Mouse (Mus musculus) embryonic facial prominence, embryonic 10.5 days (tissue): ENCODE data around the gene Smok3b. TPM values are rescaled to one million over a fixed set of nuclear protein-coding genes. Genes with fewer than 3 reads are reported as not detected.
"Not testable (repeated sequence)": the region's sequence is repeated elsewhere in the genome, so short reads cannot be mapped to it uniquely, and the experiment has no call there.

ENCODE experiments used
- DNase-seq: peaks from one replicate; pipeline ENCODE4 v3.0.0-alpha.2; 2017; ENCODE audit warnings: low spot score
- H3K27ac ChIP-seq: fragments of 300-500 bp; sonication (generic); replicated peaks from 2 replicates; pipeline ENCODE4 v1.5.1; 2016; ENCODE audit warnings: mild to moderate bottlenecking
- H3K27me3 ChIP-seq: fragments of 300-500 bp; sonication (generic); replicated peaks from 2 replicates; pipeline ENCODE4 v1.6.1; 2016; ENCODE audit warnings: low read depth, mild to moderate bottlenecking; ENCODE audit not compliant: poor library complexity, severe bottlenecking
- H3K36me3 ChIP-seq: fragments of 300-500 bp; sonication (generic); replicated peaks from 2 replicates; pipeline ENCODE4 v1.6.1; 2016; ENCODE audit warnings: mild to moderate bottlenecking, moderate library complexity
- H3K4me1 ChIP-seq: fragments of 300-500 bp; sonication (generic); 2 replicates; pipeline ENCODE4 v1.6.1; 2016
- H3K4me3 ChIP-seq: fragments of 300-500 bp; sonication (generic); 2 replicates; pipeline ENCODE4 v1.5.1; 2016; ENCODE audit warnings: mild to moderate bottlenecking, moderate library complexity
- H3K9me3 ChIP-seq: fragments of 300-500 bp; sonication (generic); 2 replicates; pipeline ENCODE4 v1.6.1; 2016; ENCODE audit warnings: mild to moderate bottlenecking
- WGBS: fragments of 180-500 bp; shearing (Covaris S2); methylation state at CpG from one replicate; pipeline ENCODE4 v1.1.7; 2016; 5-methylcytosine and 5-hydroxymethylcytosine counted together
- polyA plus RNA-seq: library from polyadenylated mRNA; unstranded; fragments of >200 nt; fragmentation: Nextera tagmentation; extraction: Ambion mirVana; gene quantifications from 2 replicates; pipeline ENCODE4 v1.2.1, GENCODE M21; 2016

Gene Smok3b
- polyA plus RNA-seq: not detected in 2 replicates

DNA sequence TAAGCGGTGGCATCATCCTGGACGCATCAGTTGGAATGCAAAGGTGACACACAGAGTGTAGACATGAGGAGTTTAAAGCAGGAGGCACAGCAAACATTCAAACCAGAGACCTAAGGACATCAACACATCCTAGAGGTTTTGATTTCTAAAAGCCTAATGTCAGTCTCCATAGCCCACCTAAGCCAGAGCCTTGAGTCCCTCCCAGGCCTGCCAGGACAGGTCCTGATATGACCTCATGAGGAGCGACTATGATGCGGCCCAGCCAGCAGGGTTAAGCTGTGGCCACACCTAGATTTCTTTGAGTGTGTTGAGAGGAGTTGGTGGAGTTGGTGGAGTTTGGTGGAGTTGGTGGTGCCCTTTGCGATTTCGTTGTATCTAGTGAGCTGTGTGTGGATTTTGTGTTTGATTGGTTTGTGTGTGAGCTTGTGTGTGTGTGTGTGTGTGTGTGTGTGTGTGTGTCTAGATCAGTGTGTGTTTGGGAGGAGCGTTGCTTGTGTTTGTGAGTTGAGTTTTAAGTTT, at the start of gene Smok3b, which contains the start of gene Smok3a:
TSS of gene Smok3b (plus strand) at position 469 of the 519 bp plus-strand sequence.
TSS of gene Smok3a (plus strand) at position 301 of the 519 bp plus-strand sequence.
- not testable (repeated sequence) for DNase-seq, H3K4me1 ChIP-seq, H3K36me3 ChIP-seq, H3K27ac ChIP-seq, H3K4me3 ChIP-seq, H3K9me3 ChIP-seq, H3K27me3 ChIP-seq
- 81% methylated on average over 4 of the region's 7 CpGs for WGBS

GRCm38 (mm10) chr5:137973161-137973560, 48.1 kb upstream of the Smok3b start:
- no peaks in the 10 kb centered on the region for H3K36me3 ChIP-seq
- H3K27me3 ChIP-seq: no peaks in the 10 kb centered on the region
- no peaks in the 10 kb centered on the region for H3K4me1 ChIP-seq
- H3K27ac ChIP-seq: no peak overlapping the region
- DNase-seq: no peak
- WGBS: 80% methylated on average over 2 of the region's 2 CpGs
- no peaks in the 10 kb centered on the region for H3K9me3 ChIP-seq
- no peak overlapping the region for H3K4me3 ChIP-seq

- no peaks in the 10 kb centered on the region for H3K36me3 ChIP-seq
- H3K4me1 ChIP-seq: no peaks in the 10 kb centered on the region
- no peak overlapping the region for H3K4me3 ChIP-seq
- DNase-seq: no peak
- no peaks in the 10 kb centered on the region for H3K9me3 ChIP-seq
- no peaks in the 10 kb centered on the region for H3K27me3 ChIP-seq
- 60% methylated on average over 3 of the region's 3 CpGs for WGBS
- no peak overlapping the region for H3K27ac ChIP-seq
Measured at GRCm38 (mm10) chr5:137973738-137974137, 47.5 kb upstream of the Smok3b start.

GRCm38 (mm10) chr5:137974724-137975123, 46.5 kb upstream of the Smok3b start:
- DNase-seq: no peak
- 65% methylated on average over 3 of the region's 3 CpGs for WGBS
- Histone ChIP-seq H3K4me1 (no peaks in the 10 kb centered on the region), H3K9me3 (no peaks in the 10 kb centered on the region), H3K27me3 (no peaks in the 10 kb centered on the region), H3K27ac (no peak overlapping the region), H3K4me3 (no peak overlapping the region), H3K36me3 (no peaks in the 10 kb centered on the region)

DNA sequence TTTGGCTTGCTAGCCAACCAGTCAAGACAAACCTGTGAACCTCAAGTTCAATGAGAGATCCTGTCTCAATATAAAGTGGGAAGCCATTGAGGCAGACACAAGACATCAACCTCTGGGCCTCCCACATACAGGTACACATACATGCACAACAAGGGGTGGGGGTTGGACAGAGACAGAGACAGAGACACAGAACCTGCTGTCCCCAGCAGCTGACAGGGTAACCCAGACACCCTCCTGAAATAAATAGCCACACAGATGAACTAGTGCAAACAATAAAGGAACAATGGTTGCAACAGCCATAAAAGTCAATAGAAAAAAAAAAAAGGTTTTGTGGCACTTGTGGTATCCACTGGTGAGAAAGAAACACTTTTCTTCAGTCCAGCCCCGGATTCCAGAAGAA, 45.8 kb upstream of the Smok3b start:
- no peak for DNase-seq
- Histone ChIP-seq H3K27me3 (no peaks in the 10 kb centered on the region), H3K4me1 (no peaks in the 10 kb centered on the region), H3K9me3 (no peaks in the 10 kb centered on the region), H3K27ac (no peak overlapping the region), H3K36me3 (no peaks in the 10 kb centered on the region), H3K4me3 (no peak overlapping the region)
- 63% methylated on average over 1 of the region's 1 CpGs for WGBS

DNA sequence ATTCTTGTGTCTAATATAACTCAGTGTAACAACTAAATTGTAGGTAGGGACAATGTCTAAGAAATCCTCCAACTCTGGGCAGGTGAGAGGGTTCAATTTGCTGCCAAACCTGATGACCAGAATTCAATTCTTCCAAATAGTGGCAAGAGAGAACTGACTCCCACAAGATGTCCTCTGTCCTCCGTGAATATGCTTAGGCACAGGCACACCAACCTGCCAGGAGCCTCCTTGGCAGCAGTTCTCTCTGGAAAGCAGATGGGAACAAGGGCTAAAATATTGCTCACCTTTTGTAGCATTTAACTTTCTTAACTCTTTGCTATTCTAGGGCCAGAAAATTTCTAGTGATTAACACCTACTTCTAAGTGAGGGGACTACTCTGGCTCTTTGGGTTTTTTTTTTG, 43.9 kb upstream of the Smok3b start:
- 45% methylated on average over 1 of the region's 1 CpGs for WGBS
- Histone ChIP-seq H3K9me3 (no peaks in the 10 kb centered on the region), H3K27me3 (no peaks in the 10 kb centered on the region), H3K4me3 (no peak overlapping the region), H3K27ac (no peak overlapping the region), H3K4me1 (no peaks in the 10 kb centered on the region), H3K36me3 (no peaks in the 10 kb centered on the region)
- no peak for DNase-seq

GRCm38 (mm10) chr5:137979081-137979480, 42.1 kb upstream of the Smok3b start:
- H3K9me3 ChIP-seq: no peaks in the 10 kb centered on the region
- H3K27ac ChIP-seq: no peak overlapping the region
- H3K36me3 ChIP-seq: no peaks in the 10 kb centered on the region
- DNase-seq: no peak
- H3K4me1 ChIP-seq: no peaks in the 10 kb centered on the region
- H3K4me3 ChIP-seq: no peak overlapping the region
- H3K27me3 ChIP-seq: no peaks in the 10 kb centered on the region
- WGBS: 75% methylated on average over 2 of the region's 2 CpGs

DNA sequence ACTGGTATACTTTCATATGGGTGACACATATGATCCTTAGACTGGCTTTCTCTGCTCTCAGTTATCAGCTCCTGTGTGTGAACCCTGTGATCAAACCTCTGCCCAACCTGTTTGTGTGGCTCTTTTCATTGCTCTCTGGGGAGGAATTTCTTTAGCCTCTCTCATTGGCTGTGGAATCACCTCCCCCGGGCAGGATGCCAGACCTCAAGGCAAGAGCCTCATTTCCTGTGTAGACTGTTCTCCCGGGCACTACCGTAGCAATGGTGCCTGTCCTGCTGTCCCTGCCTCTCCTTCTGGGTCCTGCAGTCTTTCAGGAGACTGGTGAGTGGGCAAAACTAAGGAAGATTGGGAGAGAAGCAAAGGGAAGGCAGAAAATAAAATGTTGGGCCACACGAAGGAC, 39.9 kb upstream of the Smok3b start, which contains the start of gene Azgp1:
TSS of gene Azgp1 (plus strand) at position 221 of the 400 bp plus-strand sequence.
- Histone ChIP-seq H3K4me3 (no peak within 1 kb of the TSS), H3K9me3 (no peaks in the 10 kb centered on the region)
- WGBS: 81% methylated on average over 4 of the region's 4 CpGs

DNA sequence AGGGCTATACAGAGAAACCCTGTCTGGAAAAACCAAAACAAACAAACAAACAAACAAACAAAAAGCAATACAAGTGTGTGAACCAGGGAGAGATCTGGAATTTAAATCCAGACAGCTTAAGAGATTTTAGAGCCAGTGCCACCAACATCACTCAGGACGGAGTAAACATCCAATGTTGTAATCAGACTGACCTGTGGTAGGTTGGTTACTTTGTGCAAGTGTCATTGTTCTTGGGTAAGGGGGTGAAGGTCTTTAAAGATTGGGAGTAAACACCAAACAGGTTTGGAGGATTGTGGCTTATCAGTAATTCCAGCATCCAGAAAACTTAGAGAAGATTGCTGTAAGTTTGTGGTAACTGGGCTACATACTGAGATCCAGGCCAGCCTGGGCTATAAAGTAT, 34.9 kb upstream of the Smok3b start:
- Histone ChIP-seq H3K9me3 (0 out of 2 replicates have a peak, but pooled peaks cover 2% of the 10 kb centered on the region), H3K27ac (no peak overlapping the region), H3K4me3 (no peak overlapping the region), H3K4me1 (no peaks in the 10 kb centered on the region), H3K27me3 (no peaks in the 10 kb centered on the region), H3K36me3 (no peaks in the 10 kb centered on the region)
- WGBS: 95% methylated on average over 1 of the region's 1 CpGs
- DNase-seq: no peak

More for the DNA sequence above, 39.9 kb upstream of the Smok3b start, which contains the start of gene Azgp1:
- H3K27me3 ChIP-seq: no peaks in the 10 kb centered on the region
- H3K36me3 ChIP-seq: no peaks in the 10 kb centered on the region
- DNase-seq: no peak
- no peak within 1 kb of the TSS for H3K27ac ChIP-seq
- H3K4me1 ChIP-seq: no peaks in the 10 kb centered on the region

- no peaks in the 10 kb centered on the region for H3K9me3 ChIP-seq
- H3K27ac ChIP-seq: no peak overlapping the region
- H3K36me3 ChIP-seq: no peaks in the 10 kb centered on the region
- no peaks in the 10 kb centered on the region for H3K4me1 ChIP-seq
- no peak overlapping the region for H3K4me3 ChIP-seq
- WGBS: 87% methylated on average over 5 of the region's 5 CpGs
- no peak for DNase-seq
- H3K27me3 ChIP-seq: no peaks in the 10 kb centered on the region
Measured at GRCm38 (mm10) chr5:138009437-138009836, 11.8 kb upstream of the Smok3b start.

DNA sequence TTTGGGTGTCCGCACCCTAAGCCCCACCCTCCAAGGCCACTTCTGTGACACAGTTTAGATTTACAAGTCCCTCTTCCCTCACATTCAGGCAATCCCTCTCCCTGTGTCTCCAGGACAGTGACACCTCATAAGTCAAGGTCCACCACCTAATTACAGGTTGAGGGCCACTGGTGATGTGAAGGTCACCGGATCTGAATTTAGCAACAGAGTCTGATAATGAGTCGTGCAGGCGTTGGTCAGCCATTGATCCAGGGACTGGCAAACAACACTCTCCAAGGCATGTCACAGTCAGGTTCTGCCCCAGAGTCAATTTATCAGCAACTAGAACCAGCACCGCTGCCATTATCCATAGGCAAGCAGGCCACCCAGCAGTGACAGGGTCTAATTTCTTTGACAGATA, 8.8 kb upstream of the Smok3b start:
- no peaks in the 10 kb centered on the region for H3K27me3 ChIP-seq
- H3K9me3 ChIP-seq: no peaks in the 10 kb centered on the region
- H3K36me3 ChIP-seq: no peaks in the 10 kb centered on the region
- no peak for DNase-seq
- WGBS: 91% methylated on average over 5 of the region's 5 CpGs
- no peak overlapping the region for H3K27ac ChIP-seq
- H3K4me1 ChIP-seq: no peaks in the 10 kb centered on the region
- H3K4me3 ChIP-seq: no peak overlapping the region

GRCm38 (mm10) chr5:138016530-138016929, 4.7 kb upstream of the Smok3b start:
- WGBS: 89% methylated on average over 2 of the region's 2 CpGs
- DNase-seq: no peak
- H3K4me1 ChIP-seq: no peaks in the 10 kb centered on the region
- H3K4me3 ChIP-seq: no peak overlapping the region
- no peaks in the 10 kb centered on the region for H3K36me3 ChIP-seq
- H3K9me3 ChIP-seq: no peaks in the 10 kb centered on the region
- no peak overlapping the region for H3K27ac ChIP-seq
- no peaks in the 10 kb centered on the region for H3K27me3 ChIP-seq

GRCm38 (mm10) chr5:138016997-138017396, 4.2 kb upstream of the Smok3b start:
- H3K4me3 ChIP-seq: no peak overlapping the region
- H3K9me3 ChIP-seq: no peaks in the 10 kb centered on the region
- H3K27me3 ChIP-seq: no peaks in the 10 kb centered on the region
- H3K4me1 ChIP-seq: no peaks in the 10 kb centered on the region
- H3K36me3 ChIP-seq: no peaks in the 10 kb centered on the region
- H3K27ac ChIP-seq: no peak overlapping the region
- DNase-seq: no peak
